Mouse (Mus musculus): ENCODE measurements around the gene Hs1bp3.
A peak's percentile ranks its signal among the peaks of the same experiment; 100 is the strongest.

Hs1bp3 gene

GRCm38 (mm10) chr12:8337286-8338060 is 24.2 kb downstream of the Hs1bp3 start:
- DNase-seq = no peak

- DNase-seq = no peak
These were observed 25.3 kb downstream of the Hs1bp3 start for GRCm38 (mm10) chr12:8338491-8338890.

DNA sequence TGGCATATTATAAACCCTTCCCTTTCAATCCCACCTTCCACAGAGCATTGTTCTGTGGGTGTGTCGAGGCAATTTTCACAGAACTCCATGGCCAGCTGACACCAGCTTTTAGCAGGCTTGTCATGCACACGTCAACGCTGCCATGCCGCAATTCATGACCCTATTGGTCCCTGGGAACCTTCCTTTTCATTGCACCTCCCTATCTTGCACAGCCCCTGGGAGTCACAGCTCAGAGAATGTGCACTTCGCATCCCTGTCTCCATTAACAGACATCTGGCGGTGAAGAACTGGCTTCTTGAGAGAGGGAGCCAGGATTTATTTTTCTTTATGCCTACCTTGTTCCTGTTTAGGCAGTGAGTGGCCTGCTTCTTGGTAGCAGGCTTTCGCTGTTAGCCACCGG is 25.7 kb downstream of the Hs1bp3 start:
- DNase-seq = no peak

DNA sequence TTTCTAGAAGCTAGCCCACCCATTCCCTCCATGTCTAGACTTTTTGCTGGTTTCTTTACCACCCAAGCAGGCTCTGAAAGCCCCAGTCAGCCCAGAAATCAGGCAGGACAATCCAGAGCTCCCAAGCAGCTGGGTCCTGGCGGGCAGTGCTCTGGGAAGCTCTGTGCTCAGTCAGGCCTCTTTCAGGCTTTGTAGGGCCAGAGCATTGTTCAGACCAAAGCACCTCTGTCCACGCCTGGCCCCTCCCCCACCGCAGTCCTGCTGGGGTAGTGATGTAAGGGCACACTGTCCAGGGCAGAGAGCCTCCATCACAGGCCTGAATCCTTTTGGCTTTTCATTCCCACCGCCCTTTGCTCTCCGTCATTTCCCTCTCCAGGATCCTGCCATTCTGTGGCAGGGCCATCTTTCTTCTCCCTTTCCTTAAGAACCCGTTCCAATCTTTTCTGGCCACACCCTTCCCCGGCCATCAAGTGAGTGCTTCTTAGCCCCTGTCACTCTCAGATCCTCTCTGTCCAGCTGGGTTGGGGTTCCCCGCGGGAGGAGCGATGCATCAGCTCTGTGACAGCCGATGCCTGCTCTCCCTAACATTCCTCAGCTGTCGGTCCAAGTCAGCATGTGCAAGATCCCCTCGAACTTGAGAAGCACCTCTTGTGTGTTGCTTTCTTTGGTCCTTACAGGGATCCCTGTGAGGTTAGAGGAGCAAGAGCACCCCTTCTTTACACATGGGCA is 26.5 kb downstream of the Hs1bp3 start:
- DNase-seq = no peak

- no peak for DNase-seq
These were observed 27.8 kb downstream of the Hs1bp3 start for GRCm38 (mm10) chr12:8341008-8341407.

- no peak for DNase-seq
These were observed 30.1 kb downstream of the Hs1bp3 start for GRCm38 (mm10) chr12:8343381-8343780.

DNA sequence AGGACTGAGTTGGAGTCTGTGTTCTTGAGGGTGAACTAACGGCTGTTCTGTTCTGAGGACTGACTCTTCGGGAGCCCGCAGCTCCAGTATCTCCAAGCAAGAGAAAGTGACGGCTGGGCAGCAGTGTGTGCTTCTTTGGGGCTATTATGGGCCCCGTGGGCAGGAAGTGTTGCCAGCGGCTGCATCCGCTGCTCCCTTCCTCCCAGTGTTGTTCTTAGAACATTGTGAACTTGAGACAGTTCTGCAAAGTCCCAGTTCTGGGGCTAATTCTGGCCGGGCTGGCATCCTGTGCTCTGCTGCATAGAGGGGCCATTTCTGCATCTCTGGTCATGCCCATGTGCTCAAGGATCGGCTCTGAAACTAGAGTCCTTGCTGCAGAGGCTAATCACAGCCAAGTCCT is 31.7 kb downstream of the Hs1bp3 start:
- no peak for DNase-seq

DNA sequence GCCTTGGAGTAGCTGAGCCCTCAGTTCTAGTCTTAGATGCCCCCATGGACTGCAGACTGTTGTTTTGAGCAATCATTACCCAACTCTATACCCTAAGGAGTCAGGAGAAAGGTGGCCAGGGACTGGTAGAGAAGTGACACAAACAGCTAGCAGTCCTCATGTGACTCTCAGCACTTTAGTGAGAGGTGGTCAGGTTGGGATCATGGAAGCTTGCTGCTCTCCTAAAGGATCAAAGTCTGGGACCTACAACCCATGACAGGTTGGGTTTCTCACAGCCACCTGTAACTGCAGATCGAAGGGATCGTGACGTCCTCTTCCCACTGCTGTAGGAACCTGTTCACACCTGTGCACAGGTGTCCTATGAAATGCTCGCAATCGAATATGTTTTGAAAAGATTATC is 32.3 kb downstream of the Hs1bp3 start:
- DNase-seq = no peak

- no peak for DNase-seq
These were observed 34.7 kb downstream of the Hs1bp3 start for GRCm38 (mm10) chr12:8347746-8348462.

GRCm38 (mm10) chr12:8348733-8349513 is 35.7 kb downstream of the Hs1bp3 start:
- no peak for DNase-seq

DNA sequence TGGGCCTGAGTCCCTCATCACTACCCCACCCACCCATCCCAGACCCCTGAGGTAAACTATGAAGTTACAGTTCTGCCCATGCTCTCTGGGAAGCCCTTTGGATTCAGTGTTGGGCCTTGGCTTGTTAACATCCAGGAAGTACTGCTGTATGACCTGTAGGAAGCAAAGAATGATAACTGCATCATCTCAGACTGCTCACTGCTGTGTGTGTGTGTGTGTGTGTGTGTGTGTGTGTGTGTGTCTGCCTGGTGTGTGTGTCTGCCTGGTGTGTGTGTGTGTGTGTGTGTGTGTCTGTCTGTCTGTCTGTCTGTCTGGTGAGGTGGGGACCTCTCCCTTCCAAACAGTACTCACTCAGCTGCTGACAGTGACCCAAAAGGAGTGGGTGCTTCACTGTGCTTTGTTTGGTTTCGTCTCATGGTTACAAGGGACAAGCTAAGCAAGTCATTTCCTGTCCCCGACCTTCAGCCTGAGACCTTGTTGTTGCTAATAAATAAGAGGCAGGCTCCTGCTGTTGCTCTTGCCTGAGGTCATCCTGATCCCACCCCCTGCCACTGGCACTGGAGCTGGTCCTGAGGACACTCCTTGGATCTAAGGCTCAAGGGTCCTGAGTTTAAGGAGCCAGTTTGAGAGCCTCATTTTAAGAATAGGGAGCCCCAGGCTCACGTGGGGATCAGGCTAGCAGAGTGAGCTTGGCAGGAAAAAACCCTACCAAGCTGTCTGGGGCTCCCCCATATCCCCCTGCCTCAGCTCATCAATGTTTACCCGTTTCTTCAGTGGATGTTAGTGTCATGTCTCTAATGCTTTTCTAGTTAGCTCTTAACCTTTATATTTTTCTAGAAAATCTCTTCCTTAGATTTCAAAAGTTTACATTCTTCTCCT is 38.0 kb downstream of the Hs1bp3 start:
- DNase-seq = no peak

DNA sequence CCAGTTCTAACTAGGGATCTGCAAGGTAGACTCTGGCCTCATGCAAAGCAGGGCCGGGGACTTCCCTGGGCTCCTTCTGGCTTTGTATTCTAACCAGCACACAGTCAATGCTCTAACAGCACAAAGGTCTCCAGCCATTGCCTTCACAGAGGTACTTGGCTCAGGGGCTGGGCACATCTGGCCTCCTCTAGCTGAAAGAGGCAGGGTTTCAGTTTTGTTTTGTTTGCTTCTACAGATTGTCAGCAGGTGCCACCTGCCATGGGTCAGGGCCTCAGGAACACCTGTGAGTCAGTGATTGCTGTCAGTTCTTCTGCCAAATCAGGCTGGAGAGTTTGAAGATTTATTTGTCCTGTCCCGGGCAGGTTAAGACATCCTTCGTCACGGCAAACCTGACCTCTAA is 39.8 kb downstream of the Hs1bp3 start:
- no peak for DNase-seq

GRCm38 (mm10) chr12:8354187-8354586 is 41.0 kb downstream of the Hs1bp3 start:
- no peak for DNase-seq

GRCm38 (mm10) chr12:8355011-8355410 is 41.8 kb downstream of the Hs1bp3 start:
- no peak for DNase-seq

GRCm38 (mm10) chr12:8357449-8357848 is 44.2 kb downstream of the Hs1bp3 start:
- peak; percentile 27 to 28 for DNase-seq

DNA sequence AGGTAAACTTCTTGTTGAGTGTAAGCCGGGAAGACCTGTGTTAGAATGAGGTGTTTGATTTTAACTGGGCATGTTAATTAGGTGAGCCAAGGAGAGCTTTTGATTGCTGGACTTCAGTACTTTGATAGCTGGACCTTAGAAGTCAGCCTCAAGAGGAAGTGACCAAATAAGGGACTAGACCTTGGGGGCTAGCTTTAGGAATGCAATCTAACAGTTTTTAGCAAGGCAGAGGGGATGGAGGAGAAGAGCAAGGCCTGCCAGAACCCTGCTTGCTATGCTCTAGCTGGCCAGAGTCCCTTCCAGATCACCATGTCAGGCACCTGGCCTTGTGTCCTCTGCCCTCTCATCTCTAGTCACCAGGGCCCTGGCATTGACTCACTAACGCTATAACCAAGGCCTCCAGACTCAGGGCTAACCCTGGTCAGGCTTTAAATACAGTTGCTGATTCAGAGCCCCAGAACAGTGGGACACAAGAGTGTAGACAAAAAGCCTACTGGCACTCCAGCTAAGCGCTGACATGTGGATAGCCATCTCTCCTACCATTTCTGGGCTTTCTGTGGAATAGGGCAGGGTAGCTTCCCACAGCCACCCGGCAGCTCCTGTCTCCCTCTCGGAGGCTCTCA is 45.2 kb downstream of the Hs1bp3 start:
- DNase-seq = no peak

DNA sequence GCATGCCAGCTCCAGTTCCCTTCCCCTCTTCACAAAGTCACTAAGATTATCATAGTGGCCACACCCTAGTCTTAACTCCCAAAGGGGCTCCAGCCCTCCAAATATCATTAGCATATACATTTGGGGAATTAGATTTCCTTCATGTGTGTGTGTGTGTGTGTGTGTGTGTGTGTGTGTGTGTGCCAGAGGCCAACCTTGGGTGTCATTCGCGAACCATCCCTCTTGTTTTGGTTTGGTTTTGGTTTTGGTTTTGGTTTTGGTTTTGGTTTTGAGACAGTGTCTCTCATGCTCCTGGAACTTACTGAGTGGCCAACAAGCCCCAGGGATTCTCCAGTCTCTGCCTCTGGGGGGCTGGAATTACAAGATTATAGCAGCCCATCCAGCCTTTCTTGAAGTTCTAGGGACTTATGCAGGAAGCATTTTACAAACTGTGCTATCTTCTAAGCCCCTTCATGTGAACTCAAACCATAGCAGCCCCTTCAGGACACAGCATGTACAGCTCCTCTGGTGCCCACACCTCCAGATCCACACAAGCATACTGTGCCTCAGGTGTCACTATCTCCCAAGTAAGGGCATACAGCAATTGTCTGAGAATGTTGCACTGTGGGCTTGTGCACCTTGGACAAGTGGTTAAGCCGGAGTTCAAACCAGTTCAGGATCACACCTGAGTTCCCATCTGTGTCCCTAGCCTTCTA is 46.3 kb downstream of the Hs1bp3 start:
- DNase-seq = no peak

DNA sequence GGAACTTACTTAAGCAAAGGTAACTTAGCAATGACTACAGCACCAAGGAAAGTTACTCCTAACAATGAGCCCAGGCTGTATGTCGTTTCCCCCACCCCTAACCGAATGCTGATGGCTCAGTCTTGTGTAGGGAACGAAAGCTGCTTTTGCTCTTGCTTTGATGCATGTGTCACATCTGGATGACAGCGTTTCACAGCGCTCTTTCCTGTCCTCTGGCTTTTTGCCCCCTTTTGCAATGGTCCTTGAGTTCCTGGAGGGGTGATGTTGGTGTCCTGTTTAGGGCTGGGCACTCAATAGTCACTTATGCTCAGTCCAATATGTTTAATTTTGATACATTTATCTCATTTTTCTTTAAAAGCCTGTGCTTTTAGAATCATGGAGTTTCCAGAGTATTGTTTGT is 48.6 kb downstream of the Hs1bp3 start:
- DNase-seq = no peak

DNA sequence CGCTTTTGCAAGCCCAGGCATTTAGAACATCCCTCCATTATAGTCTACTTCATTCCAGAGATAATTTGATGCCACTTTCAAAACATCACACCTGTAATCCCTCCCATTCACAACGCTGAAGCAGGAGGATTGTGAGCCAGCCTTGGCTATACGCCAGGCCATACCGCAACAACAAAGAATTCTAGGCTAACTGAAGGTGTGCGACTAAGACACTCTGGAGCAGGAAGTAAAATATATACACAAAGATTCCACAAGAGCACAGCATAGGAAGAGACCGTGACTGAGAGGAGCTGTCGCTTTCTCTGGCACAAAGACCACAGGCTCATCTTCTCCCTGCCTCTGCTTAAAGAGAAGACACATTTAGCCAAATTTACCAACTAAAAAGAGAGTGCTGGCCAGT is 49.2 kb downstream of the Hs1bp3 start:
- no peak for DNase-seq

DNA sequence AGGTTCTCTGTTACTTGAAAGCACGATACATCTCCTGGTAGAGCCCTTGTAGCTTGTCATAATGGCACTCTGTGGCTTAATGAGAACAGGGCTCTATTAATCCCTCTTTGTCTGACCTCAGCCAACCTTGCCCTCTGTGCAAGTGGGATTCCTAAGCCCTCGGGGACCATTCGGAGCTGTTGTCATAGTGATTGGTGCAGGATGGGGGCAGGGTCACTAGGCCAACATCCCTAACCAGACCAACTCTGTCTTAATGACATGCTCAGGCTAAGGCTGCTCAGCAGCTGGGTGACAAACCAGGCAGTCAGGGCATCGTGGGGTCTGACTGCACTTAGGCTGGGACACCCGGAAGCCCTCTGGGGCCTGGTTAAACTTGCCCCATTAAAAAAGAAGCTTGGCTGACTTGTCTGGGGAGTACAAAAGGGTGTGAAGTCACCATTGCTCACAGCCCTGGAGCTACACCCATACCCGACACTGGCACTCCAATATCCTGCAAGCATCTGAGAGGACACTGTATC is 51.1 kb downstream of the Hs1bp3 start:
- DNase-seq = no peak

GRCm38 (mm10) chr12:8365336-8365735 is 52.1 kb downstream of the Hs1bp3 start:
- DNase-seq = no peak

All from thymus, adult 18-20 months (tissue).